Mouse (Mus musculus): ENCODE results near the gene Gm49661. TPM values are rescaled to one million over a fixed set of nuclear protein-coding genes. Genes with fewer than 3 reads are reported as not detected.
A peak's percentile ranks its signal among the peaks of the same experiment; 100 is the strongest.

Gm49661 gene
- total RNA-seq, 4 experiments from 2014 or later, result 2.4 to 5.9 TPM; not detected in 2

GRCm38 (mm10) chr8:84984294-84985048 is 15.2 kb upstream of the Gm49661 start:
- DNase-seq (ENCODE audit: low spot score), result peak; percentile 62

GRCm38 (mm10) chr8:84982499-84983011 is 13.3 kb upstream of the Gm49661 start:
- DNase-seq (ENCODE audit: low spot score), result no peak

- DNase-seq (ENCODE audit: low spot score), result no peak
Observed at GRCm38 (mm10) chr8:84981644-84982498, 12.6 kb upstream of the Gm49661 start.

GRCm38 (mm10) chr8:84980622-84981358 is 11.6 kb upstream of the Gm49661 start:
- DNase-seq (ENCODE audit: low spot score), result peak; percentile 87

GRCm38 (mm10) chr8:84979599-84980421 is 10.6 kb upstream of the Gm49661 start:
- DNase-seq (ENCODE audit: low spot score), result peak; percentile 94

GRCm38 (mm10) chr8:84978248-84978940 is 9.2 kb upstream of the Gm49661 start, which contains the start of gene Junb:
Gene Junb, minus strand, starts transcription at chr8:84978718.
- peak; percentile 98 for DNase-seq (ENCODE audit: low spot score)

- DNase-seq (ENCODE audit: low spot score), result peak; percentile 68
Observed at GRCm38 (mm10) chr8:84977435-84978247, 8.4 kb upstream of the Gm49661 start.

GRCm38 (mm10) chr8:84976763-84977434 is 7.7 kb upstream of the Gm49661 start:
- DNase-seq (ENCODE audit: low spot score), result no peak

- peak; percentile 98 for DNase-seq (ENCODE audit: low spot score)
Observed at GRCm38 (mm10) chr8:84976031-84976762, 7.0 kb upstream of the Gm49661 start.

- peak; percentile 74 for DNase-seq (ENCODE audit: low spot score)
Observed at GRCm38 (mm10) chr8:84975434-84975833, 6.2 kb upstream of the Gm49661 start.

- no peak for DNase-seq (ENCODE audit: low spot score)
Observed at GRCm38 (mm10) chr8:84974543-84975142, 5.4 kb upstream of the Gm49661 start.

- DNase-seq (ENCODE audit: low spot score), result peak; percentile 71
Observed at GRCm38 (mm10) chr8:84973803-84974542, 4.7 kb upstream of the Gm49661 start.

- no peak for DNase-seq (ENCODE audit: low spot score)
Observed at GRCm38 (mm10) chr8:84973079-84973478, 3.8 kb upstream of the Gm49661 start.

- DNase-seq (ENCODE audit: low spot score), result no peak
Observed at GRCm38 (mm10) chr8:84970913-84971312, 1.7 kb upstream of the Gm49661 start.

- DNase-seq (ENCODE audit: low spot score), result no peak
Observed at GRCm38 (mm10) chr8:84970135-84970790, 1.0 kb upstream of the Gm49661 start.

GRCm38 (mm10) chr8:84968650-84969049 is 583 bp downstream of the Gm49661 start:
- DNase-seq (ENCODE audit: low spot score), result no peak
